Mouse (Mus musculus): ENCODE measurements around the gene Mynn. TPM values are rescaled to one million over a fixed set of nuclear protein-coding genes. Genes with fewer than 3 reads are reported as not detected.

Mynn gene
- polyA plus RNA-seq, 1 experiment from 2014 or later = 25.5 TPM

DNA sequence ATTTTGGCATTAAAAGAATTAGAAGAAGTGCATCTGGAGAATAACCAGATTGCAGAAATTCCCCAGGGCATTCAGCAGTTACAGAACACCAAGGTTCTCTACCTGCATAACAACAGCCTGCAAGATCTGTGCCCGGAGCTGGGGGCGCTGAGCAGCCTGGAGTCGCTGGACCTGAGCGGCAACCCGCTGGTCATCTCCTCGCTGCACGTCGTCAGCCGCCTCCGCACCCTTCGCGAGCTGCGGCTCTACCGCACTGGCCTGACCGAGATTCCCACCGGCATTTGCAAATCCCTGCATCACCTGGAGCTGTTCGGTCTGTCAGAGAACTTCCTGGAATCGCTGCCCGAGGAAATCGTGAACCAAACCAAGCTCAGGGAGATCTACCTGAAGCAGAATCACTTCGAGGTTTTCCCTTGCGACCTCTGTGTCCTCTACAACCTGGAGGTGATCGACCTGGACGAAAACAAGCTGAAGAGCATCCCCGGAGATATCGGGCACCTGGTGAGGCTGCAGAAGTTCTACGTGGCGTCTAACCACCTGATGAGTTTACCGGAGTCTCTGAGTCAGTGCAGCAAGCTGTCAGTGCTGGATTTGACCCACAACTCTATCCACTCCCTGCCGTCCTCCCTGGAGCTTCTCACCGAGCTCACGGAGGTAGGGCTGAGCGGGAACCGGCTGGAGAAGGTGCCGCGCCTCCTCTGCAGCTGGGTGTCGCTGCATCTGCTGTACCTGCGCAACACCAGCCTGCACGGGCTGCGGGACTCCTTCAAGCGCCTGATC lies 48.4 kb downstream of the Mynn start:
- no peaks in the 10 kb centered on the region for H3K36me3 ChIP-seq (ENCODE audit: control insufficient read depth, insufficient read depth, low read length)
- no peak overlapping the region for H3K27ac ChIP-seq (ENCODE audit: low read depth, low read length)
- H3K9me3 ChIP-seq (ENCODE audit: control insufficient read depth, low read length) = no peaks in the 10 kb centered on the region
- peaks cover 10% of the 10 kb centered on the region for H3K4me1 ChIP-seq (ENCODE audit: control insufficient read depth, insufficient read depth, low read depth, low read length)
- H3K9ac ChIP-seq (ENCODE audit: low read depth, low read length) = peak overlapping the region; percentile 55
- ATAC-seq = peak; percentile 88
- peak overlapping the region; percentile 50 for H3K4me3 ChIP-seq (ENCODE audit: low read length)
- H3K4me2 ChIP-seq (ENCODE audit: low read length) = peak overlapping the region; percentile 96
- peaks cover 7% of the 10 kb centered on the region for H3K27me3 ChIP-seq (replicated peaks; ENCODE audit: control insufficient read depth, insufficient read depth, low read length)
- WGBS = under 1% methylated on average over 41 of the region's 41 CpGs

DNA sequence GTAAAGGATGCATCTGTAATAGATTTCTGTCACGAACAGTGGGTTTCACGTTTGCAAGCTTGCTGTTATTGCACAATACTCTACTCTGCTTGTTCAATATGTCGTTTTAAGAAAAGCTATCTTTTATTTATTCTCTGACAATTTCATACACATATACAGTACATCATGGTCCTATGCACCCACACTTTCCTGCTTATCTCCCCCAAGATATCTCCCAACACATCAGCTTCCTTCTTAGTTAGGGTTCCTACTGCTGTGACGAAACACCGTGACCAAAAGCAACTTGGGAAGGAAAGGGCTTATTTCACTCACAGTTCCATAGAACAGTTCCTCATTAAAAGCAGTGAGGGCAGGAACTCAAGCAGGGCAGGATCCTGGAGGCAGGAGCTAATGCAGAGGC lies 54.1 kb downstream of the Mynn start:
- Histone ChIP-seq H3K36me3 (ENCODE audit: control insufficient read depth, insufficient read depth, low read length) (no peaks in the 10 kb centered on the region), H3K9me3 (ENCODE audit: control insufficient read depth, low read length) (no peaks in the 10 kb centered on the region), H3K4me1 (ENCODE audit: control insufficient read depth, insufficient read depth, low read depth, low read length) (no peaks in the 10 kb centered on the region; the same call in 1 of the 2 replicates), H3K9ac (ENCODE audit: low read depth, low read length) (no peak overlapping the region), H3K27ac (ENCODE audit: low read depth, low read length) (no peak overlapping the region), H3K4me3 (ENCODE audit: low read length) (no peak overlapping the region), H3K4me2 (ENCODE audit: low read length) (no peak overlapping the region), H3K27me3 (replicated peaks; ENCODE audit: control insufficient read depth, insufficient read depth, low read length) (peaks cover 2% of the 10 kb centered on the region; the same call in 1 of the 2 replicates)
- WGBS = 94% methylated on average over 5 of the region's 5 CpGs
- no peak for ATAC-seq

DNA sequence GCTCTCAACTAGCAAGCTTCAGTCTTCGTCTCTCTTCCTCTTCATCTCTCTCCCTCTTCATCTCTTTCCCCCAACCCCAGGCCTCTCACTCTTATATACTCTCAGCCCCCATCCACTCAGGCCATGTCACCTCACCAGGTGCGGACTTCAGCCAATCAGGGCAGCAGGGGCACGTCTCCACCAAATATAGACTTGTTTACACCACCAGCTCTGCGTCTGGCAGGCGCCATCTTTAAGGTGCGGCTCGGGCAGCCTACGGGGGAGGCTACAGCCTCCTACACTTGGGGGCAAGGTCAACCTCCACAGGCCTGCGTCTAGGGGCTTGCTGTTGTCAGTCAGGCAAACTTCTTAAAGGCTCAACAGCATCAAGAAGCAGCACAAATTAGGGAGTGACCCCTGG lies 56.6 kb downstream of the Mynn start:
- Histone ChIP-seq H3K4me3 (ENCODE audit: low read length) (no peak overlapping the region), H3K27ac (ENCODE audit: low read depth, low read length) (no peak overlapping the region), H3K4me2 (ENCODE audit: low read length) (no peak overlapping the region), H3K36me3 (ENCODE audit: control insufficient read depth, insufficient read depth, low read length) (no peaks in the 10 kb centered on the region), H3K4me1 (ENCODE audit: control insufficient read depth, insufficient read depth, low read depth, low read length) (no peaks in the 10 kb centered on the region), H3K9me3 (ENCODE audit: control insufficient read depth, low read length) (no peaks in the 10 kb centered on the region), H3K9ac (ENCODE audit: low read depth, low read length) (no peak overlapping the region), H3K27me3 (replicated peaks; ENCODE audit: control insufficient read depth, insufficient read depth, low read length) (no peaks in the 10 kb centered on the region)
- 90% methylated on average over 9 of the region's 9 CpGs for WGBS
- ATAC-seq = no peak

Other genes starting within 250 kb of the Mynn start
- 7.0 and 7.9 TPM in 2 replicates for gene Mecom, start 54.1 kb upstream of the Mynn start, polyA plus RNA-seq (2015; fragmentation: Nextera tagmentation; extraction: Ambion mirVana)
- gene Actrt3, start 2.1 kb upstream of the Mynn start, polyA plus RNA-seq (2015; fragmentation: Nextera tagmentation; extraction: Ambion mirVana) = 0.90 and 0.98 TPM in 2 replicates
- 0.09 TPM in 1 of 2 replicates, not detected in the other for gene Lrriq4, start 42.4 kb downstream of the Mynn start, polyA plus RNA-seq (2015; fragmentation: Nextera tagmentation; extraction: Ambion mirVana)
- 1.6 and 2.5 TPM in 2 replicates for gene Lrrc34, start 45.8 kb downstream of the Mynn start, polyA plus RNA-seq (2015; fragmentation: Nextera tagmentation; extraction: Ambion mirVana)
- 0.09 and 0.17 TPM in 2 replicates for gene Lrrc31, start 97.8 kb downstream of the Mynn start, polyA plus RNA-seq (2015; fragmentation: Nextera tagmentation; extraction: Ambion mirVana)
- 0.05 and 0.06 TPM in 2 replicates for gene Samd7, start 144.2 kb downstream of the Mynn start, polyA plus RNA-seq (2015; fragmentation: Nextera tagmentation; extraction: Ambion mirVana)
- 69.4 and 74.3 TPM in 2 replicates for gene Sec62, start 190.8 kb downstream of the Mynn start, polyA plus RNA-seq (2015; fragmentation: Nextera tagmentation; extraction: Ambion mirVana)